In genomic region chr5:140583732-140584368, GRCm38 (mm10) we compare ENCODE assay signal across 14 mouse cellular contexts. TPM values are rescaled to one million over a fixed set of nuclear protein-coding genes. Genes with fewer than 3 reads are reported as not detected.
A peak's percentile ranks its signal among the peaks of the same experiment; 100 is the strongest.
DNase-seq lines count a peak whose midpoint lies in the region; ATAC-seq lines count a peak whose summit lies in the region.
"Had no signal": no experiment of that assay in that cellular context is flagged by ENCODE, and none has a peak within 500 bp of the region (broad histone marks: within the 10 kb centered on the region; RNA-seq: fewer than 3 reads in every experiment).

No protein-coding gene starts in this region.

- WGBS in kidney, embryonic 16.5 days = 40% methylated on average over 6 of the region's 6 CpGs
- WGBS in forebrain, embryonic 11.5 days = 6% methylated on average over 6 of the region's 6 CpGs
- WGBS in limb, embryonic 11.5 days = 20% methylated on average over 6 of the region's 6 CpGs
- 9% methylated on average over 6 of the region's 6 CpGs for WGBS in neural tube, embryonic 13.5 days

- H3K9ac ChIP-seq in kidney, embryonic 16.5 days (replicated peaks; ENCODE audit: low read length) = 0 out of 2 replicates have a peak overlapping the region, but pooled peaks have one; percentile 9
- peak overlapping the region; percentile 49; the same call in 1 of the 2 replicates for H3K9ac ChIP-seq in forebrain, embryonic 11.5 days (ENCODE audit: low read length)
- H3K9ac ChIP-seq in limb, embryonic 11.5 days (ENCODE audit: low read length) = peak overlapping the region; percentile 34; the same call in 1 of the 2 replicates
- H3K9ac ChIP-seq in neural tube, embryonic 13.5 days = peak overlapping the region; percentile 52
- H3K9ac ChIP-seq: liver, embryonic 12.5 days had no signal

- H3K27ac ChIP-seq in kidney, embryonic 16.5 days (ENCODE audit: low read length) = no peak overlapping the region
- peak overlapping the region; percentile 92 for H3K27ac ChIP-seq in forebrain, embryonic 11.5 days (ENCODE audit: low read depth, low read length)
- peak overlapping the region; percentile 73 for H3K27ac ChIP-seq in limb, embryonic 11.5 days (replicated peaks; ENCODE audit: low read depth, low read length)
- peak overlapping the region; percentile 72 for H3K27ac ChIP-seq in neural tube, embryonic 13.5 days (replicated peaks)
- H3K27ac ChIP-seq: liver, embryonic 12.5 days had no signal

- no peak overlapping the region for H3K4me2 ChIP-seq in kidney, embryonic 16.5 days (replicated peaks; ENCODE audit: low read depth, low read length)
- peak overlapping the region; percentile 34; the same call in 1 of the 2 replicates for H3K4me2 ChIP-seq in forebrain, embryonic 11.5 days (ENCODE audit: low read depth, low read length, severe bottlenecking)
- H3K4me2 ChIP-seq in limb, embryonic 11.5 days (ENCODE audit: low read depth, severe bottlenecking) = 0 out of 2 replicates have a peak overlapping the region, but pooled peaks have one; percentile 12
- no peak overlapping the region for H3K4me2 ChIP-seq in neural tube, embryonic 13.5 days
- H3K4me2 ChIP-seq: heart, embryonic 11.5 days; liver, embryonic 12.5 days had no signal

- no peak for DNase-seq in kidney, adult 8-10 months
- DNase-seq in forebrain, embryonic 11.5 days (ENCODE audit: low spot score) = peak; percentile 93
- DNase-seq in limb, embryonic 11.5 days (ENCODE audit: low spot score) = peak; percentile 44
- no peak for DNase-seq in kidney, adult 18-20 months
- no peak for DNase-seq in gastrocnemius, adult 18-20 months (ENCODE audit: low spot score)
- no peak for DNase-seq in heart, adult 8-10 months (ENCODE audit: low spot score)
- DNase-seq: kidney, postnatal 25 days had no signal

- H3K4me3 ChIP-seq in kidney, embryonic 16.5 days (ENCODE audit: low read length) = no peak overlapping the region
- H3K4me3 ChIP-seq in forebrain, embryonic 11.5 days (ENCODE audit: low read depth, low read length) = no peak overlapping the region
- H3K4me3 ChIP-seq in limb, embryonic 11.5 days (ENCODE audit: low read depth, low read length) = no peak overlapping the region
- no peak overlapping the region for H3K4me3 ChIP-seq in neural tube, embryonic 13.5 days
- H3K4me3 ChIP-seq: erythroblast, embryonic 14.5 days; liver, embryonic 12.5 days; megakaryocyte, embryonic 14.5 days had no signal

- H3K9me3 ChIP-seq in kidney, embryonic 16.5 days (ENCODE audit: low read length) = no peaks in the 10 kb centered on the region
- H3K9me3 ChIP-seq in forebrain, embryonic 11.5 days (ENCODE audit: control insufficient read depth, low read length) = no peaks in the 10 kb centered on the region
- H3K9me3 ChIP-seq in limb, embryonic 11.5 days (ENCODE audit: control insufficient read depth, low read length) = no peaks in the 10 kb centered on the region
- no peaks in the 10 kb centered on the region for H3K9me3 ChIP-seq in neural tube, embryonic 13.5 days
- H3K9me3 ChIP-seq: liver, embryonic 12.5 days; megakaryocyte, embryonic 14.5 days had no signal

- no peaks in the 10 kb centered on the region for H3K27me3 ChIP-seq in kidney, embryonic 16.5 days (ENCODE audit: insufficient read depth, low read length)
- no peaks in the 10 kb centered on the region for H3K27me3 ChIP-seq in forebrain, embryonic 11.5 days (ENCODE audit: control insufficient read depth, insufficient read depth, low read length)
- H3K27me3 ChIP-seq in limb, embryonic 11.5 days (ENCODE audit: control insufficient read depth, insufficient read depth, low read length) = no peaks in the 10 kb centered on the region
- no peaks in the 10 kb centered on the region for H3K27me3 ChIP-seq in neural tube, embryonic 13.5 days

- H3K36me3 ChIP-seq in kidney, embryonic 16.5 days (ENCODE audit: insufficient read depth, low read length) = no peaks in the 10 kb centered on the region
- H3K36me3 ChIP-seq in forebrain, embryonic 11.5 days (ENCODE audit: control insufficient read depth, insufficient read depth, low read length) = no peaks in the 10 kb centered on the region
- no peaks in the 10 kb centered on the region for H3K36me3 ChIP-seq in limb, embryonic 11.5 days (ENCODE audit: control insufficient read depth, insufficient read depth, low read length)
- H3K36me3 ChIP-seq in neural tube, embryonic 13.5 days = no peaks in the 10 kb centered on the region
- H3K36me3 ChIP-seq: liver, embryonic 12.5 days had no signal

- H3K4me1 ChIP-seq in kidney, embryonic 16.5 days (ENCODE audit: insufficient read depth, low read length) = peaks cover 41% of the 10 kb centered on the region
- peaks cover 49% of the 10 kb centered on the region for H3K4me1 ChIP-seq in forebrain, embryonic 11.5 days (replicated peaks; ENCODE audit: control insufficient read depth, insufficient read depth, low read length)
- peaks cover 42% of the 10 kb centered on the region for H3K4me1 ChIP-seq in limb, embryonic 11.5 days (ENCODE audit: control insufficient read depth, insufficient read depth, low read length)
- H3K4me1 ChIP-seq in neural tube, embryonic 13.5 days (replicated peaks) = peaks cover 52% of the 10 kb centered on the region

- ATAC-seq in kidney, embryonic 16.5 days (ENCODE audit: low FRiP score, low TSS enrichment) = no peak
- peak; percentile 87 for ATAC-seq in forebrain, embryonic 11.5 days (replicated peaks; ENCODE audit: low FRiP score)
- ATAC-seq in limb, embryonic 11.5 days (ENCODE audit: insufficient number of reproducible peaks, low FRiP score, low TSS enrichment, low read depth) = peak; percentile 24; the same call in 1 of the 2 replicates
- ATAC-seq in neural tube, embryonic 13.5 days (ENCODE audit: low read depth) = peak; percentile 71
- ATAC-seq: liver, embryonic 12.5 days had no signal

RNA-seq across cellular contexts. Expression of gene Grifin, which starts 19.0 kb away (rescaled TPM):
- polyA plus RNA-seq in kidney, embryonic 16.5 days (2015; fragmentation: Nextera tagmentation; extraction: Ambion mirVana) = 0.27 TPM in 1 of 2 replicates, not detected in the other
- not detected in 2 replicates for polyA plus RNA-seq in forebrain, embryonic 11.5 days (2014; fragmentation: Nextera tagmentation; extraction: Ambion mirVana)
- polyA plus RNA-seq in limb, embryonic 11.5 days (2014; fragmentation: Nextera tagmentation; extraction: Ambion mirVana) = not detected in 2 replicates
- not detected in 2 replicates for polyA plus RNA-seq in neural tube, embryonic 13.5 days (2015; fragmentation: Nextera tagmentation; extraction: Ambion mirVana)
- not detected for total RNA-seq in gastrocnemius, adult 18-20 months (2021)
- total RNA-seq in heart, adult 8-10 months (2022) = not detected
- polyA plus RNA-seq: C2C12 had no signal

RNA-seq across cellular contexts. Expression of gene Lfng, which starts 23.3 kb away (rescaled TPM):
- polyA plus RNA-seq in kidney, embryonic 16.5 days (2015; fragmentation: Nextera tagmentation; extraction: Ambion mirVana) = 36.3 and 38.9 TPM in 2 replicates
- polyA plus RNA-seq in forebrain, embryonic 11.5 days (2014; fragmentation: Nextera tagmentation; extraction: Ambion mirVana) = 41.8 and 45.4 TPM in 2 replicates
- polyA plus RNA-seq in limb, embryonic 11.5 days (2014; fragmentation: Nextera tagmentation; extraction: Ambion mirVana) = 9.0 and 10.8 TPM in 2 replicates
- polyA plus RNA-seq in neural tube, embryonic 13.5 days (2015; fragmentation: Nextera tagmentation; extraction: Ambion mirVana) = 17.6 and 20.6 TPM in 2 replicates
- total RNA-seq in gastrocnemius, adult 18-20 months (2021) = 1 to 10 TPM; 3.3 to 3.5 TPM
- 1 to 10 TPM; 6.0 to 8.3 (median 6.9) TPM for total RNA-seq in heart, adult 8-10 months (2022)

Comparison
In these comparisons a context has a peak if more than half of its experiments do, and no peak if none do; other contexts are left out.
1. H3K4me2 ChIP-seq: peak in forebrain, embryonic 11.5 days (single experiment) and limb, embryonic 11.5 days (single experiment); none in kidney, embryonic 16.5 days (single experiment) and neural tube, embryonic 13.5 days (single experiment).
2. DNase-seq: peak in forebrain, embryonic 11.5 days (single experiment) and limb, embryonic 11.5 days (single experiment); none in kidney, adult 8-10 months (0 of 2), kidney, adult 18-20 months (single experiment), gastrocnemius, adult 18-20 months (single experiment) and heart, adult 8-10 months (single experiment).
3. Peak in every context shown above with its lines, with median percentiles within 50 percentile points of each other: H3K9ac ChIP-seq.